Mouse (Mus musculus) lung, postnatal 0 days (tissue): ENCODE measurements around the gene A530064D06Rik.

Source experiments
- CTCF ChIP-seq: IDR thresholded peaks from 2 replicates; pipeline ENCODE4 v1.5.1; 2016; ENCODE audit warnings: antibody characterized with exemption, mild to moderate bottlenecking
- EP300 ChIP-seq: IDR thresholded peaks from 2 replicates; pipeline ENCODE4 v1.6.1; 2016; ENCODE audit warnings: antibody characterized with exemption, mild to moderate bottlenecking, control low read depth

GRCm38 (mm10) chr17:48107862-48108261 is 59.2 kb downstream of the A530064D06Rik start:
- TF ChIP-seq CTCF: no peak
- TF ChIP-seq EP300: no peak
